Mouse (Mus musculus): ENCODE data around the gene Muc5ac. TPM values are rescaled to one million over a fixed set of nuclear protein-coding genes. Genes with fewer than 3 reads are reported as not detected.
A peak's percentile ranks its signal among the peaks of the same experiment; 100 is the strongest.
"Not testable (repeated sequence)": the region's sequence is repeated elsewhere in the genome, so short reads cannot be mapped to it uniquely, and the experiment has no call there.

Gene Muc5ac
- polyA plus RNA-seq, 1 experiment from 2014 or later, result not detected

DNA sequence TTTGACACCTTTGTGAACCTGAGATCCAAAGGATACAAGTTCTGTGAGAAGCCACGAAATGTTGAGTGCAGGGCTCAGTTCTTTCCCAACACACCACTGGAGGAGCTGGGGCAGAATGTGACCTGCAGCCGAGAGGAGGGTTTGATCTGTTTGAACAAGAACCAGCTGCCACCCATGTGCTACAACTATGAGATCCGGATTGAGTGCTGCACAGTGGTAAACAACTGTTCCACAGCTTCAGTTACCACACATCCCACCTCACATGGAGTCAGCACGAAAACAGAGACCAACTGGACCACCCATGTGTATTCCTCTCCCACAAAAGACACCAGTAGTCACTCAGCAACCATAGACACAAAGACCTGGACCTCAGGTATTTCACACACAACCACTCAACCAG lies 19.1 kb downstream of the Muc5ac start:
- not testable (repeated sequence) for H3K4me1 ChIP-seq (replicated peaks); H3K4me3 ChIP-seq; H3K9me3 ChIP-seq; DNase-seq (ENCODE audit: low spot score); H3K27ac ChIP-seq; H3K36me3 ChIP-seq; H3K27me3 ChIP-seq (ENCODE audit: insufficient read depth, poor library complexity, severe bottlenecking)
- WGBS, result no CpG with 5 or more reads among the region's 4 CpGs

DNA sequence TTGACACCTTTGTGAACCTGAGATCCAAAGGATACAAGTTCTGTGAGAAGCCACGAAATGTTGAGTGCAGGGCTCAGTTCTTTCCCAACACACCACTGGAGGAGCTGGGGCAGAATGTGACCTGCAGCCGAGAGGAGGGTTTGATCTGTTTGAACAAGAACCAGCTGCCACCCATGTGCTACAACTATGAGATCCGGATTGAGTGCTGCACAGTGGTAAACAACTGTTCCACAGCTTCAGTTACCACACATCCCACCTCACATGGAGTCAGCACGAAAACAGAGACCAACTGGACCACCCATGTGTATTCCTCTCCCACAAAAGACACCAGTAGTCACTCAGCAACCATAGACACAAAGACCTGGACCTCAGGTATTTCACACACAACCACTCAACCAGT lies 21.2 kb downstream of the Muc5ac start:
- H3K4me3 ChIP-seq; DNase-seq (ENCODE audit: low spot score); H3K9me3 ChIP-seq; H3K27ac ChIP-seq; H3K4me1 ChIP-seq (replicated peaks); H3K27me3 ChIP-seq (ENCODE audit: insufficient read depth, poor library complexity, severe bottlenecking); H3K36me3 ChIP-seq: not testable (repeated sequence)
- no CpG with 5 or more reads among the region's 4 CpGs for WGBS

DNA sequence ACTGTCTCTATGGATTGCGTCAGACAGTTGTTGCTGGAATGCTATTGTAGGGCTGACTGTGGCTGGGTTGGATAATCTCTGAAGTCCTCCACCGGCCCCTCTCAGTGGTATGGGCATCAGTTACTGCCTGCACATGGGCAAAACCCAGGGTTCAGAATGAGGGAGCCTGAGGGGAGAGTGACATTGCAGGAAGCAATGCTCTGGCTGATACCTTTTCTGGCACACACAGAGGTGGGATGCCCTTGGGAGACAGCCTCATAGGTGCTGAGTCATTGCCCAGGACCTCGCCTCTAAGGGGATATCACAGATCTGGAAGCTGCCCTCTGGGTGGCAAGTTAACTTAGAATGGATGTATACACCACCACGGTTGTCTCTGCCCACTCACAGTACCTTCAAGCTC lies 24.5 kb downstream of the Muc5ac start:
- Histone ChIP-seq H3K4me1 (replicated peaks) (peaks cover 17% of the 10 kb centered on the region), H3K9me3 (no peaks in the 10 kb centered on the region), H3K36me3 (no peaks in the 10 kb centered on the region), H3K27ac (no peak overlapping the region), H3K27me3 (ENCODE audit: insufficient read depth, poor library complexity, severe bottlenecking) (no peaks in the 10 kb centered on the region), H3K4me3 (no peak overlapping the region)
- no peak for DNase-seq (ENCODE audit: low spot score)
- WGBS, result 84% methylated on average over 4 of the region's 4 CpGs

DNA sequence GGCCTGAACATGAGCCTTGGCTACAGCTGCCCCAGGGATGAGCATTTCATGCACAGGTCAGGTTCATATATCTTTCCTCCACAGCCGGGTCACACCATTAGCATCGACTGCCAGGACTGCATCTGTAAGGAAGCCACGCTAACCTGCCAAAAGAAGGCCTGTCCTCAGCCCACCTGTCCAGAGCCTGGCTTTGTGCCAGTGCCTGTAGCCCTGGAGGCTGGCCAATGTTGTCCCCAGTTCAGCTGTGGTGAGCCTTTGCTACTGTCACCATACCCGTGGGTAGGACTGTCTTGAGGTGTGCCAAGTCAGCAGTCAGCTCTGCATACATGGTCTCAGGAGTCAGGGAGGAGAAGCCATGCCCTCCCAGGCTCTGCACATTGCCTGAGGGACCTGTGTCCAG lies 26.6 kb downstream of the Muc5ac start:
- DNase-seq (ENCODE audit: low spot score), result no peak
- Histone ChIP-seq H3K27me3 (ENCODE audit: insufficient read depth, poor library complexity, severe bottlenecking) (no peaks in the 10 kb centered on the region), H3K36me3 (no peaks in the 10 kb centered on the region), H3K9me3 (no peaks in the 10 kb centered on the region), H3K4me1 (replicated peaks) (peaks cover 17% of the 10 kb centered on the region), H3K4me3 (no peak overlapping the region), H3K27ac (no peak overlapping the region)
- WGBS, result 87% methylated on average over 4 of the region's 4 CpGs

DNA sequence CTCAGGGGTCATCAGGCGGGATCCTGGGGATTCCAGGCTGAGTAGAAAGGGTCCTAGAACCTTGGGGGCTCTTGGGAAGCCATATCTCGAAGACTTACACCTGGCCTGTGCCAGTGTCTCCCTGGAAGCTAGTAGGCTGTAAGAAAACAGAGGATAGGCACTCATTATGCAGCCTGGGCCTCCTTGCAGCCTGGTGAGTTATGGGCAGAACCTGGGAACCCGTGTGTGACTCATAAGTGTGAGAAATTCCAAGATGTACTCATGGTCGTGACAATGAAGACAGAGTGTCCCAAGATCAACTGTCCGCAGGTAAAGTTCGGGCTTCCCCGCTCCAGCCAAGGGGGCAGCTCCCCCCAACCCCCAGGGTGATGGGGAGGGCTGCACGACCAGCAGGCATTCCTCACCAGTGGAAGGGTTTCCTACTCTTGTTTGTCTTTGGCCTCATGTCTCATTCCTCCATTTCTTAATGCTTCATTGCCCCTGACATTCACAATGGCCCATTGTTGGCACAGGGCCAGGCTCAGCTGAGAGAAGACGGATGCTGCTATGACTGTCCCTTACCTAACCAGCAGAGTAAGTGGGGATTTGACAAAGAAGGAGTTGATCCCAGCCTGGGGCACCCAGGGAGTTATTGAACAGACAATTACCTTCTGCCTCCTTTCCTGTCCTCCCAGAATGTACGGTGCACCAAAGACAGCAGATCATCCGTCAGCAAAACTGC lies 28.7 kb downstream of the Muc5ac start:
- H3K4me1 ChIP-seq (replicated peaks), result peaks cover 17% of the 10 kb centered on the region
- H3K36me3 ChIP-seq, result no peaks in the 10 kb centered on the region
- H3K27ac ChIP-seq, result peak overlapping the region; percentile 43; the same call in 1 of the 2 replicates
- WGBS, result 67% methylated on average over 11 of the region's 11 CpGs
- H3K27me3 ChIP-seq (ENCODE audit: insufficient read depth, poor library complexity, severe bottlenecking), result no peaks in the 10 kb centered on the region
- H3K9me3 ChIP-seq, result no peaks in the 10 kb centered on the region
- H3K4me3 ChIP-seq, result no peak overlapping the region
- peak; percentile 8 for DNase-seq (ENCODE audit: low spot score)

DNA sequence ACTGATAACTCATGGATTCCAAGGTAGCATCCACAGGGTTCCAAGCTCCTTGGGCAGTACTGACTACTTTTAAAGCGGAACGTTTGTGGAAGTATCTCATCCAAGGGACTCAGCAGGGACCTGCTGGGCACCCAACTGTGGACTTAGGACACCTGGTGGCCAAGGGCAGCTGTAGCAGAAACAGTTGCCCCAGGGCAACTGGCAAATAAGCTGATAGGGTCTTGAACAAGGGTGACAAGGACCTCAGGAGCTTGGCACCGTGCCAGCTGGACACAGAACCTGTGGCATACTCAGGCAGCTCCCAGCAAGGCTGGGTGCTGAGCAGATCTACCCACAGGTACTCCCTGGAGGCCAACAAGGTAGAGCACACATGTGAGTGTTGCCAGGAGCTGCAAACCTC lies 29.5 kb downstream of the Muc5ac start:
- Histone ChIP-seq H3K4me3 (no peak overlapping the region), H3K27ac (no peak overlapping the region), H3K4me1 (replicated peaks) (peaks cover 17% of the 10 kb centered on the region), H3K9me3 (no peaks in the 10 kb centered on the region), H3K27me3 (ENCODE audit: insufficient read depth, poor library complexity, severe bottlenecking) (no peaks in the 10 kb centered on the region), H3K36me3 (no peaks in the 10 kb centered on the region)
- WGBS, result 85% methylated on average over 3 of the region's 3 CpGs
- no peak for DNase-seq (ENCODE audit: low spot score)

DNA sequence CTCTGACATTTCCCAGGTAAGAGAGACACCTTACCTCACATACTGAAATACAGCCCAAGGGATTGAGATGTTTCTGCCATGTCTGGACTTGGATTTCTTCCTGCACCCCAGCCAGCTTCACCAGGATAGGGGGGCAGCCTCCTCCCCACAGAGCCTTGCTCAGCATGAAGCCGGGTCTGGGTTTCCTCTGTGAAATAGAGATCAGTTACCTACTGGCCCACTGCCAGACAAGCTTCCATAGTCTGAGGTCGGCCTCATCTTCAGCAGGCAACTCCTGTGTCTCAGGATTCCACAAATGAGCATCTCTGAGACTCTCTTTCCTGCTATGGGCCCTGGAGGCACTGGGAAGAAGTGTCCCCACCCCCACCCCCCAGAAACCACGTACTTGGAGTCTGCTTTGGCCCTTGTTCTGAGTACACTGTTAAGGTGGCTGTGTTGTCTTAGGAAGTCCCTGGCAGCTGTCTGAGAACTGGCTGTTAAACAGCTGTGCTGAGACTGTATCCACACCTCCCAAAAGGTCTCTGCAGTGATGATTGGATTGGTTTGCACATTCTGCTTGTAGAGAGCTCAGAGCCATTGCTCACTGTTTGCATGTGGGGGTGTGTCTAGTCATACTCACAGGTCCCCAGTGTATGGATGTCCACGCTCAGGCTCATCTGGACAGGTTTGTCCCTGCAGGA lies 34.0 kb downstream of the Muc5ac start:
- no peaks in the 10 kb centered on the region for H3K27me3 ChIP-seq (ENCODE audit: insufficient read depth, poor library complexity, severe bottlenecking)
- peaks cover 8% of the 10 kb centered on the region for H3K4me1 ChIP-seq (replicated peaks)
- no peaks in the 10 kb centered on the region for H3K9me3 ChIP-seq
- no peak overlapping the region for H3K27ac ChIP-seq
- no peak for DNase-seq (ENCODE audit: low spot score)
- H3K4me3 ChIP-seq, result no peak overlapping the region
- WGBS, result 72% methylated on average over 4 of the region's 4 CpGs
- no peaks in the 10 kb centered on the region for H3K36me3 ChIP-seq

DNA sequence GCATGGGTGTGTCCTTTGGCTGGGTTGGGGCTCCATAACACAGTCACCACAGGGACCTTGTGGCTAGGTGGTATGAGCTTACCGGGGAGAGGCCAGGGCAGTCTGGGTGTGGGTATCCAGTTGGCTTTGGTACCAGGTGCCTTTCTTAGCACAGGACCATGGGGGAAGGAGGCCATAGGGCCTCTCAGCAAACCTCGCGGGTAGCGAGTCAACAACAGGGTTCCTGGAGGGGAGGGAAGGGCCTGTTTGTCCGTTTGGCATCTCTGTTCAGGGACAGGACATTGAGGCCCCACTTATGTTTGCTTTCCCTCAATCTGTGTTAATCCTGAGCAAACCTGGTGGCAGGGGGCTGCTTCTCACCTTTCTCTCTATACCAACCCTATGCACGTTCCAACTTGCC lies 34.9 kb downstream of the Muc5ac start:
- WGBS, result 83% methylated on average over 6 of the region's 6 CpGs
- Histone ChIP-seq H3K27ac (no peak overlapping the region), H3K4me3 (no peak overlapping the region), H3K36me3 (no peaks in the 10 kb centered on the region), H3K4me1 (replicated peaks) (0 out of 2 replicates have a peak, but pooled peaks cover 3% of the 10 kb centered on the region), H3K27me3 (ENCODE audit: insufficient read depth, poor library complexity, severe bottlenecking) (no peaks in the 10 kb centered on the region), H3K9me3 (no peaks in the 10 kb centered on the region)
- no peak for DNase-seq (ENCODE audit: low spot score)

DNA sequence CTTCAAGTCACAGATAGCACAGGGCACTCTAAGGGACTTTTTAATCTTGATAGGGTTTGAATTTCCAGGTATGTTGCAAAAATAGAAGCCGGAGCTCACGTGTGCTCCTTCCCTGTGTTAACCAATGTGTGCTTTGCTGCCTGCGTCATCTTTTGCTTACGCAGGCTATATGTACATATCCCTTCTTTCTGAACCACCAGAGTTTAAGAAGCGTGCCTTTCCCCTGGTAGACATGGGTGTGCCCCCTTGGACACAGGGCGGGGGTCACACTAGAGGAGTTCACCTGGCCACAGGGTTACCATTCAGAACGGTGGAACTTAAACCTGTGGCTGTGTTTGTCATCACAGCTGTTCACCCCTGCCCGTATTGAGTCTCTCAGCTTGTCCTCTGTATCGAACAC lies 35.6 kb downstream of the Muc5ac start:
- no peaks in the 10 kb centered on the region for H3K36me3 ChIP-seq
- no peaks in the 10 kb centered on the region for H3K27me3 ChIP-seq (ENCODE audit: insufficient read depth, poor library complexity, severe bottlenecking)
- H3K4me3 ChIP-seq, result no peak overlapping the region
- no peak for DNase-seq (ENCODE audit: low spot score)
- H3K4me1 ChIP-seq (replicated peaks), result 0 out of 2 replicates have a peak, but pooled peaks cover 3% of the 10 kb centered on the region
- H3K9me3 ChIP-seq, result no peaks in the 10 kb centered on the region
- WGBS, result 90% methylated on average over 9 of the region's 9 CpGs
- H3K27ac ChIP-seq, result no peak overlapping the region

DNA sequence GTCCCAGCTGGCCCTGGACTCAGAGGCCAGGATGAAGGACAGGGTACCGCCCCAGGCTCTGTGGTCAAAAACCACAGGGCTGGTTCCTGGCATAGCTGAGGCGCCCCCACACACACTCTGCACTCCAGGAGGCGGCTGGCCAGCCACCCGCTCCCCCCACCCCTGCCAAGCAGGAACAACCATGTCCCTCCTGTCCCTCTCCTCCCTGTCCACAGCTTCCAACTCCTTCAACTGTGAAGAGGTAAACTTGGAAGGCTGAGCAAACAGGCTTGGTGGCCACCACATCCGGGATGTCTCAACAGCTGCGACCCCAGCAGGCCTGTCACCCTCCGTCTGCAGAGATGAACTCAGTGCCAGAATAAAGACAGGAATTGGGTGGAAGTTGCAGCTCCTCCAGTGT lies 47.2 kb downstream of the Muc5ac start:
- H3K4me1 ChIP-seq (replicated peaks), result peaks cover 4% of the 10 kb centered on the region
- DNase-seq (ENCODE audit: low spot score), result no peak
- H3K4me3 ChIP-seq, result no peak overlapping the region
- no peak overlapping the region for H3K27ac ChIP-seq
- WGBS, result 82% methylated on average over 7 of the region's 7 CpGs
- no peaks in the 10 kb centered on the region for H3K36me3 ChIP-seq
- no peaks in the 10 kb centered on the region for H3K27me3 ChIP-seq (ENCODE audit: insufficient read depth, poor library complexity, severe bottlenecking)
- no peaks in the 10 kb centered on the region for H3K9me3 ChIP-seq

DNA sequence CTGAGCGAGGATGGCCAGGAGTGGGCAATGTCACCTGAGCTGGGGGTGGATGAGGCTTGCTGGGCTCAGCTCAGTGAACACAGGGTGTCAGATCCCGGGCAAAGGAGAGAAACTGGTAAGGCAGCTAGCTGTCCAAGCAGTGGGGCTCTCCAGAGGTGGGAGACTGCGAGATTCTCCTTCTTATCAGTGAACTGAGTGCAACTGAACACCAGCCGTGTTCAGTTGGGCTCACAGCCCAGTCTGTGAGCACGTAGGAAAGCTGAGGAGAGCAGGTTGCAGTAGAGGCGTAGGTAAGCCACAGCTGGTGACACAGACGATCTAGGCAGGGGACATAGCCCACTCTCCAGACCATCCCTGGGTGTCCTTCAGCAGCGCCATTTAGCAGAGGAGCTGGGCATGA lies 47.7 kb downstream of the Muc5ac start:
- Histone ChIP-seq H3K4me3 (no peak overlapping the region), H3K4me1 (replicated peaks) (peaks cover 4% of the 10 kb centered on the region), H3K36me3 (no peaks in the 10 kb centered on the region), H3K27ac (no peak overlapping the region), H3K9me3 (no peaks in the 10 kb centered on the region), H3K27me3 (ENCODE audit: insufficient read depth, poor library complexity, severe bottlenecking) (no peaks in the 10 kb centered on the region)
- DNase-seq (ENCODE audit: low spot score), result no peak
- 79% methylated on average over 8 of the region's 8 CpGs for WGBS

DNA sequence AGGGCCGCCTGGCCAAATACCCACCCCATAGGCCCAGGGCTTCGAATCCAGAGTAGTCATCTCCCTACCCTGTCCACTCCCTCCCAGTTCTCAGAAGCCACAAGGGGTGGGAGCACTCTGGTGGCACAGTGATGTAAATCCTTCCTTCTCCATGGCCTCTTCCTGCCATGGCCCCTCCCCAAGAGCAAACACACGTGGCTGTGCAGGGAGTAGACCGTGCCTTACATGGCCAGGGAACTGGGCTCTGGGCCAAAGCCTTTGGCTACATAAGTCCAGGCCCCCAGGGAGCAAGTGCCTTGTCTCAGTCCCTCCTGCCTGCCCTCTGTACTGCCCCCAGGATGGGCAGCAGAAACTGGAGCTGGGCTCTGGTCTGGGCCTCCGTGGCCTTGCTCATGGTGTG lies 50.0 kb downstream of the Muc5ac start, which contains the start of gene Muc5b:
Muc5b (plus strand) TSS at position 292 of the 400 bp plus-strand sequence.
- DNase-seq (ENCODE audit: low spot score), result no peak
- Histone ChIP-seq H3K27me3 (ENCODE audit: insufficient read depth, poor library complexity, severe bottlenecking) (no peaks in the 10 kb centered on the region), H3K36me3 (no peaks in the 10 kb centered on the region), H3K27ac (no peak within 1 kb of the TSS), H3K4me1 (replicated peaks) (peaks cover 4% of the 10 kb centered on the region), H3K4me3 (no peak within 1 kb of the TSS), H3K9me3 (no peaks in the 10 kb centered on the region)
- WGBS, result 82% methylated on average over 5 of the region's 5 CpGs

DNA sequence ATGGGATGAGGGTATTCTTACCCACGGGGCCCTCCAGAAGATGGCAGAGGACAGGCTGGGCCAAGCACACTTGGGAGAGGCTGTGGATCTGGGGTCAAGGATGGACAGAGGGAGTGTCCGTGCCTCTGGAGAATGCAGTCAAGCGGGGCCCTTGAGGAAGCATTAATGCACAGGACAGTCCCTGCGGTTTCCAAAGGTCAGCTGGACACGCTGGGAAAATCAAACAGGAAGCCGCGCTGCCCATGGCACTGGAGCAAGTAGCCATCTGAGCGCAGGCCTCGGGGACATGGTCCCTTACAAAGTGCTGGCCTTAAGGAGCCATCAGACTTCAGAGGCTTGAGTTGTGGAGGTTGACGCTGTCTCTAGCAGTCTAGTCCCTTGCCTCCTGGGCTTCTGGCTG lies 51.6 kb downstream of the Muc5ac start:
- Histone ChIP-seq H3K4me3 (no peak overlapping the region), H3K36me3 (no peaks in the 10 kb centered on the region), H3K4me1 (replicated peaks) (peaks cover 4% of the 10 kb centered on the region), H3K27ac (no peak overlapping the region), H3K9me3 (no peaks in the 10 kb centered on the region), H3K27me3 (ENCODE audit: insufficient read depth, poor library complexity, severe bottlenecking) (no peaks in the 10 kb centered on the region)
- no peak for DNase-seq (ENCODE audit: low spot score)
- WGBS, result 85% methylated on average over 10 of the region's 10 CpGs
